Mouse (Mus musculus) forebrain, postnatal 0 days (tissue): Measurements from ENCODE around the gene Kcnk1. TPM values are rescaled to one million over a fixed set of nuclear protein-coding genes. Genes with fewer than 3 reads are reported as not detected.

Source experiments
- ATAC-seq: fragments of 200-750 bp; cut with Nextera tagmentation; 2 replicates; pipeline ENCODE4 v1.8.0; 2017; ENCODE audit warnings: mild to moderate bottlenecking, moderate library complexity
- DNase-seq: peaks from one replicate; pipeline ENCODE4 v3.0.0-alpha.2; 2015
- H3K27ac ChIP-seq: fragments of 300-500 bp; sonication (generic); 2 replicates; pipeline ENCODE4 v1.5.1; 2014; ENCODE audit warnings: low read depth, mild to moderate bottlenecking, antibody characterized with exemption, low read length, moderate library complexity, mixed read lengths
- H3K27me3 ChIP-seq: fragments of 300-500 bp; sonication (generic); 2 replicates; pipeline ENCODE4 v1.6.1; 2014; ENCODE audit warnings: mild to moderate bottlenecking, low read length, mixed read lengths; ENCODE audit not compliant: insufficient read depth
- H3K36me3 ChIP-seq: fragments of 300-500 bp; sonication (generic); 2 replicates; pipeline ENCODE4 v1.6.1; 2014; ENCODE audit warnings: mild to moderate bottlenecking, moderate library complexity; ENCODE audit not compliant: insufficient read depth
- H3K4me1 ChIP-seq: fragments of 300-500 bp; sonication (generic); 2 replicates; pipeline ENCODE4 v1.6.1; 2014; ENCODE audit warnings: antibody characterized with exemption; ENCODE audit not compliant: insufficient read depth
- H3K4me2 ChIP-seq: fragments of 300-500 bp; sonication (generic); 2 replicates; pipeline ENCODE4 v1.6.1; 2014; ENCODE audit warnings: low read depth, mild to moderate bottlenecking, moderate library complexity
- H3K4me3 ChIP-seq: fragments of 300-500 bp; sonication (generic); 2 replicates; pipeline ENCODE4 v1.5.1; 2014; ENCODE audit warnings: low read depth, low read length, mixed read lengths
- H3K9ac ChIP-seq: fragments of 300-500 bp; sonication (generic); 2 replicates; pipeline ENCODE4 v1.6.1; 2014; ENCODE audit warnings: mild to moderate bottlenecking
- H3K9me3 ChIP-seq: fragments of 300-500 bp; sonication (generic); 2 replicates; pipeline ENCODE4 v1.6.1; 2016; ENCODE audit warnings: low read length
- CTCF ChIP-seq: sonication (generic); IDR thresholded peaks from 2 replicates; pipeline ENCODE4 v1.5.1; 2016; ENCODE audit warnings: antibody characterized with exemption, control low read depth, low read depth
- WGBS: fragments of 180-500 bp; shearing (Covaris S2); extraction: QIAGEN DNeasy Blood & Tissue Kit; methylation state at CpG from one replicate; pipeline ENCODE4 v1.1.7; 2014; 5-methylcytosine and 5-hydroxymethylcytosine counted together
- polyA plus RNA-seq: library from polyadenylated mRNA; unstranded; fragments of >200 nt; fragmentation: Nextera tagmentation; extraction: Ambion mirVana; gene quantifications from 2 replicates; pipeline ENCODE4 v1.2.1, GENCODE M21; 2015
- total RNA-seq: library from RNA; depleted of rRNA; stranded (reverse); fragments of >200 nt; gene quantifications from 2 replicates; pipeline ENCODE4 v1.2.3, GENCODE M21; 2014

The Kcnk1 gene
- total and polyA plus RNA-seq, 2 experiments from 2014 or later: 38.8 to 43.9 TPM

DNA sequence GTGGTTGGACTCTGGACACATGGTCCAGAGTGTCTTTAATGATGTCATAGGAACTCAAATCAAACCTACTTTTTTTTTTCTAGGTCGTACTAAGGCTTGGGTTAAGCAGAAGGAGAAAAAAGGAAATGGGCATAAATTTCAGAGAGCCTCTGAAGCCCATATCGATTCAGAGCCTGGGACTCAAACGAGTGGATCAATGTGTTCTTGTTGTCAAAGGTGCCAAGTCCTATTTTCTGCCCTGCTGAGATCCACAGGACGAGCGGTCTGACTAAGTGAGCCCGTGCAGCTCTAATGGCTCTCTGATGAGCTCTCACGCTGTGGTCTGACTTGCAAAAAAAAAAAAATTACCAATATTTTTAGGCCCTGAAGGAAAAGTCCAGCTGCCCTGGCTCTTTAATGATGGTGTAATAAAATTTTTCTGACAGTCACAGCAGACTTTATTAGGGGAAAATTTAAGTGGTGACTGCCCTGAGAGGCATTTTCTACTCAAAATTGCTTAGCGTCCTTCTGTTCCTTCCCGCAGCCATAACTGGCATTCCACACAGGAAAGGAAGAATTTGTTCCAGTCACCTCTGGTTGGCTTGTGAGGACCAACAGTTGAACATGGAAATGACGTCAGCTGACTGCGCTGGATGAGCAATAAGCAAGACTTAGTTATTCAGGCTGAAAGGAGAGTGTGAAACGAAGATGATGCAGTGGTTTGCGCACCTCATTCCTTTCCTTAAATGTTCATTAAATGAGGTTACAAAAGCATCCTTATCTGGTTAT is 37.6 kb upstream of the Kcnk1 start:
- no peak overlapping the region for H3K4me2 ChIP-seq
- H3K27ac ChIP-seq: no peak overlapping the region
- no peak overlapping the region for H3K9ac ChIP-seq
- WGBS: 74% methylated on average over 13 of the region's 13 CpGs
- no peaks in the 10 kb centered on the region; the same call in 1 of the 2 replicates for H3K27me3 ChIP-seq
- no peak overlapping the region for H3K4me3 ChIP-seq
- peaks cover 8% of the 10 kb centered on the region; the same call in 1 of the 2 replicates for H3K9me3 ChIP-seq
- DNase-seq (no peak), ATAC-seq (no peak)
- TF ChIP-seq CTCF: no peak
- no peaks in the 10 kb centered on the region for H3K4me1 ChIP-seq
- H3K36me3 ChIP-seq: no peaks in the 10 kb centered on the region

DNA sequence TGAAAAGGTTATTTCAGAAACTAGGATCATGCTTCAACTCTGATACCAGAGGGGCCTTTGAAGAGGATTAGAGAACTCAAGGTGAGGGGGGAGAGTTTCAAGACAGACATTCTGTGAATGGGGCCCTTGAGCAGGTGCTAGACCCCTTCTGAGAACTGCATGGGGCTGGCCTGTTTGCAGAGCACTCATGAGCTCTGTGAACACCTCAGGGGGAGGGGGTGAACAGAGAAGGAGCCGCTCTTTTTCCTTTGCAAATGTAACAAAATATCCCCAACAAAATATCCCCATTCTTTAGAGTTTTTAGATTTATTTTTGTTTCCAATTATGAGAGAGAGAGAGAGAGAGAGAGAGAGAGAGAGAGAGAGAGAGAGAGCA is 37.0 kb upstream of the Kcnk1 start:
- TF ChIP-seq CTCF: no peak
- 79% methylated on average over 1 of the region's 1 CpGs for WGBS
- Histone ChIP-seq H3K27me3 (no peaks in the 10 kb centered on the region; the same call in 1 of the 2 replicates), H3K36me3 (no peaks in the 10 kb centered on the region), H3K9me3 (peaks cover 8% of the 10 kb centered on the region; the same call in 1 of the 2 replicates), H3K4me1 (no peaks in the 10 kb centered on the region), H3K9ac (no peak overlapping the region), H3K27ac (no peak overlapping the region), H3K4me3 (no peak overlapping the region), H3K4me2 (no peak overlapping the region)
- DNase-seq (no peak), ATAC-seq (no peak)

DNA sequence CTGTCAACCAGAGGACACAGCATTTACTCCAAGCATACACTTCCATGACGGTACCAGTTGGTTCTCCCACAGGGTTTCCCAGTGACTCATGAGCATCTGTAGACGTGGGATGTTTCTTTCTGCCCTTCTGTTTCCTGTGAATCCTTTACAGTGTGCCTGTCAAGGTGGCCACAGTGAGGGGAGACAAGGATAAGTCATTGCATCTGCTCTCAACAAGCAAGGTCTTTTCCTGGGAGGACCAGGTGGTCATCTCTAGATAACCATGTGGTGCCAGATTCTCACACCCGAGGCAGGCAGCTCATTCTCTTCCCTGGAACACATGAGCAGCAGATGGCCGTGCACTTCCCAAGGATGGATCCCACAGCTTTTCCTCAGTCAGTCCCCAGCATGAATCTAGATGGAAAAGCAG is 35.6 kb upstream of the Kcnk1 start:
- no peak for TF ChIP-seq CTCF
- H3K27ac ChIP-seq: no peak overlapping the region

DNA sequence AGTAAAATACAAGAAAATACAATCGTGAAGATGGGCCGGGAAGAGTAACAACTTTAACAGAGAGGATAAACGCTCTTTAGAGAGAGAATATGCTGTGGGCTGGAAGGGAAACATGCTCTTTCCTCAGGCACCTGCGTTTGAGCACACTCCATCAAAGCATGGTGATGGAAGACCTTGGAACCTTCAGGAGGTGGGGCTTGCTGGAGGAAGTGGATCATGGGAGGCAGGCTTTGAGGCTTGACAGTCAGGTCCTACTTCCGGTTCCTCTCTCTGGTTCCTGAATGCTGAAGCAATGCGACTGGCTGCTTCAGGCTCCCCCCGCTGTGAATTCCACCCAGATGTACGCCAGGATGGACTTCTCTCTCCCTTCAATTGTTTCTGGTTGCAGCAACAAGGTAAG is 34.9 kb upstream of the Kcnk1 start:
- no peak overlapping the region for H3K27ac ChIP-seq
- H3K4me3 ChIP-seq: no peak overlapping the region
- H3K36me3 ChIP-seq: no peaks in the 10 kb centered on the region
- no peaks in the 10 kb centered on the region for H3K4me1 ChIP-seq
- H3K27me3 ChIP-seq: no peaks in the 10 kb centered on the region; the same call in 1 of the 2 replicates
- no peak for ATAC-seq
- no peak for TF ChIP-seq CTCF
- H3K9me3 ChIP-seq: peaks cover 8% of the 10 kb centered on the region; the same call in 1 of the 2 replicates
- H3K9ac ChIP-seq: no peak overlapping the region
- no peak overlapping the region for H3K4me2 ChIP-seq
- WGBS: 85% methylated on average over 8 of the region's 8 CpGs
- no peak for DNase-seq

More for the DNA sequence above, 35.6 kb upstream of the Kcnk1 start:
- WGBS: 51% methylated on average over 4 of the region's 4 CpGs
- Histone ChIP-seq H3K4me2 (no peak overlapping the region), H3K9ac (no peak overlapping the region), H3K9me3 (peaks cover 8% of the 10 kb centered on the region; the same call in 1 of the 2 replicates), H3K27me3 (no peaks in the 10 kb centered on the region; the same call in 1 of the 2 replicates), H3K4me3 (no peak overlapping the region), H3K4me1 (no peaks in the 10 kb centered on the region), H3K36me3 (no peaks in the 10 kb centered on the region)
- peak; percentile 55 for ATAC-seq
- peak; percentile 62 for DNase-seq

DNA sequence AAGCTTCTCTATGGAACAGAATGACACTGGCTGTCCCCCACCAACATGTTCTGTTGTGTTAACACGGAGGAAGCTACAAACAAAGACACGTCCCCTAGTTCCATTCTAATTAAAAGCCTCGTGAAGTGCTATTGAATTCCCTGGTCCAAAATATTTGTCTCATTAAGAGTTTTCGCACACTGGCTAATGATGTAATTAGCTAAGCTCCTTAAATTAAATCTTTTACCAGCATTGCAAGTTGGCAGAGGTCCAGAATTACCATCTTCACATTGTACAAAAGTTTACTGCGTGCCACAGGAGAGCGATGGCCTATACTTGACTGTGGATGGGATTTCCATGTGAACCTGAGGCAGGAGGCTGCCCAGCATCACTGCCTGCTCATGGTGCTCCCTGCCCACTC is 33.2 kb upstream of the Kcnk1 start:
- Histone ChIP-seq H3K9me3 (peaks cover 8% of the 10 kb centered on the region; the same call in 1 of the 2 replicates), H3K27me3 (no peaks in the 10 kb centered on the region; the same call in 1 of the 2 replicates), H3K36me3 (no peaks in the 10 kb centered on the region), H3K27ac (no peak overlapping the region), H3K4me3 (no peak overlapping the region), H3K4me1 (no peaks in the 10 kb centered on the region), H3K4me2 (no peak overlapping the region), H3K9ac (no peak overlapping the region)
- 30% methylated on average over 6 of the region's 6 CpGs for WGBS
- no peak for TF ChIP-seq CTCF
- DNase-seq: no peak
- ATAC-seq: no peak

DNA sequence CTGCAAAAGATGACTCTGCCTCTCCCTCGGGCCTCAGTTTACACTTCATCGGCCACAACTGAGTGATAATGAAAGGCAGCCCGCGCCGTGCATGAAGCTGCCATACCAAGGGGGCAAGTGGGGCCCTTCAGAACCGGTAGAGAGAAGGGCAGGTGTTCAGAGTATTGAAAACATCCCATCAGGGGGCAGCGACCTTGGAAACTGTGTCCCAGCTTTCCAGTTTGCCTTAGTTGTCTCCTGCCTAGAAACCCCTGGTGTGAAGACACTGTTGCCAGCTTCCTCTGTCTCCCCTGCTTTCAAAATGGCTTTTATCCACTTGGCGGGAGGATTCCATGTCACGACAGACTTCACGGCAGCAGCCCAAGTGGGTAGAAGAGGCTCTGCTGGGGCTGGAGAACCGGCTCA is 31.2 kb upstream of the Kcnk1 start:
- no peak for DNase-seq
- Histone ChIP-seq H3K4me3 (no peak overlapping the region), H3K4me1 (no peaks in the 10 kb centered on the region), H3K9ac (no peak overlapping the region; the same call in 1 of the 2 replicates), H3K4me2 (peak overlapping the region; percentile 24), H3K27ac (no peak overlapping the region), H3K36me3 (no peaks in the 10 kb centered on the region), H3K9me3 (peaks cover 8% of the 10 kb centered on the region; the same call in 1 of the 2 replicates), H3K27me3 (no peaks in the 10 kb centered on the region)
- no peak for TF ChIP-seq CTCF
- no peak for ATAC-seq
- WGBS: 4% methylated on average over 11 of the region's 11 CpGs

DNA sequence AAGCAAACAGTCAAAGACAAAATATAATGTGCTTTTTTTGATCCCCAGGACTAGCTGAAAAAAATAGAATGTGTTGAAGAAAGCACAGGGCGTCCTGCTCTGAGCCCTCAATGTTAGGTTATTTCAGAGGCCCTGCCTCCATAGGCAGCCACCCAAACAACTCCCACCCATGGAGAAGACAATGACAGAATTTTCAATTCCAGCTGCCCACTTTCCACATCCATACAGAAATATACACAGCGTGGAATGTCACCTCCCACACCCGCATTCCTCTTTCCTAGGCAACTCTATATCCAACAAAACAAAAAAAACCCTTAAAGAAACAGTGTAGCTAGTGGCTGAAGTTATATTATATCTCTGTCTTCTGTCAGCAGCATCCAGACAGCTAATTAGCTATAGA is 23.6 kb upstream of the Kcnk1 start:
- Histone ChIP-seq H3K9ac (no peak overlapping the region), H3K36me3 (no peaks in the 10 kb centered on the region), H3K9me3 (no peaks in the 10 kb centered on the region), H3K27ac (no peak overlapping the region), H3K4me1 (no peaks in the 10 kb centered on the region), H3K4me3 (no peak overlapping the region), H3K27me3 (no peaks in the 10 kb centered on the region), H3K4me2 (no peak overlapping the region)
- ATAC-seq (no peak), DNase-seq (no peak)
- TF ChIP-seq CTCF: no peak
- WGBS: 67% methylated on average over 3 of the region's 3 CpGs
